23 mouse cellular contexts compared by ENCODE assay signal in the genomic region with DNA sequence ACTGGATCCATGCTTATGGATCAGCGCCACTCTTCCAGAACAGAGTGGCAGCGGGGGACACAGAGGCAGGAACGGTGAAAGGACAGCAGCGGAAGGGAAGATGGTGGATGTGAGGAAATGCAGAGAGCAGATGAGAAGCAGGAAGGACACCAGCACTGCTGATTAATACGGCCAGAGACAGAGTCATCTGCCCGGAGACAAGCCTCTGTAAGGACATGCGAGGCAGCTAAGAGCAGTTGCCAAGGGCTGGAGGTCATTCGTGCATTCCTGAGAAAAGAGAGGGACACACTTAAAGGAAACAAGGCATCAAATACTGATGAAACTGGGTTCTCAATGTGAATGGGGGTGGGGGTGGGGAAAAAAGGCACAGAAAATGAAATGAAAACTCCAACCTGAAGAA.
DNase-seq lines count a peak whose midpoint lies in the region; ATAC-seq lines count a peak whose summit lies in the region.
"Had no signal": no experiment of that assay in that cellular context is flagged by ENCODE, and none has a peak within 500 bp of the region (broad histone marks: within the 10 kb centered on the region; RNA-seq: fewer than 3 reads in every experiment).

No protein-coding gene starts in this region.

- H3K27me3 ChIP-seq in heart, embryonic 12.5 days (replicated peaks) = no peaks in the 10 kb centered on the region
- H3K27me3 ChIP-seq: forebrain, embryonic 15.5 days; hindbrain, embryonic 15.5 days; intestine, embryonic 15.5 days; limb, embryonic 12.5 days; liver, embryonic 12.5 days; midbrain, embryonic 12.5 days had no signal

- no peak overlapping the region for H3K27ac ChIP-seq in heart, embryonic 12.5 days (ENCODE audit: poor library complexity, severe bottlenecking)
- H3K27ac ChIP-seq: forebrain, embryonic 15.5 days; hindbrain, embryonic 15.5 days; intestine, embryonic 15.5 days; limb, embryonic 12.5 days; liver, embryonic 12.5 days; macrophage; midbrain, embryonic 12.5 days had no signal

- no peak overlapping the region for H3K4me3 ChIP-seq in heart, embryonic 12.5 days
- H3K4me3 ChIP-seq: erythroblast, embryonic 14.5 days; forebrain, embryonic 15.5 days; hindbrain, embryonic 15.5 days; intestine, embryonic 15.5 days; limb, embryonic 12.5 days; liver, embryonic 12.5 days; midbrain, embryonic 12.5 days had no signal

- WGBS in heart, embryonic 12.5 days = 68% methylated on average over 8 of the region's 8 CpGs

- intact Hi-C loops in heart, postnatal 14 days (cut with DNase I) = no loop called here

- H3K4me2 ChIP-seq in heart, embryonic 12.5 days = no peak overlapping the region
- H3K4me2 ChIP-seq: forebrain, embryonic 15.5 days; hindbrain, embryonic 15.5 days; intestine, embryonic 15.5 days; limb, embryonic 12.5 days; liver, embryonic 12.5 days; midbrain, embryonic 12.5 days had no signal

- H3K4me1 ChIP-seq in heart, embryonic 12.5 days (replicated peaks) = peaks cover 53% of the 10 kb centered on the region

- no peaks in the 10 kb centered on the region for H3K9me3 ChIP-seq in heart, embryonic 12.5 days (replicated peaks)
- H3K9me3 ChIP-seq: forebrain, embryonic 15.5 days; hindbrain, embryonic 15.5 days; intestine, embryonic 15.5 days; limb, embryonic 12.5 days; liver, embryonic 12.5 days; midbrain, embryonic 12.5 days had no signal

- no peak for DNase-seq in heart, postnatal 14 days
- DNase-seq in lung, postnatal 14 days = peak; percentile 17
- DNase-seq in lung, postnatal 36 days = no peak
- DNase-seq in ZHBTc4 (ENCODE audit: low read depth, low spot score) = peak; percentile 17
- peak; percentile 52 to 54 for DNase-seq in adrenal gland, postnatal 36 days
- DNase-seq in urinary bladder, postnatal 25 days (ENCODE audit: low spot score) = no peak
- DNase-seq in adipocyte (ENCODE audit: low spot score) = no peak
- DNase-seq: cerebellum, adult 2 months; cerebellum, postnatal 36 days; gastrocnemius, postnatal 36 days; heart, postnatal 36 days; right cerebral cortex, postnatal 14 days; spleen, adult 18-20 months; thymus, adult 2 months had no signal

- H3K9ac ChIP-seq in heart, embryonic 12.5 days = peak overlapping the region; percentile 1
- H3K9ac ChIP-seq: forebrain, embryonic 15.5 days; hindbrain, embryonic 15.5 days; intestine, embryonic 15.5 days; limb, embryonic 12.5 days; liver, embryonic 12.5 days; midbrain, embryonic 12.5 days had no signal

- ATAC-seq in heart, embryonic 12.5 days (ENCODE audit: insufficient number of reproducible peaks, low FRiP score) = no peak
- ATAC-seq: forebrain, embryonic 15.5 days; intestine, embryonic 15.5 days; liver, embryonic 12.5 days had no signal

- H3K36me3 ChIP-seq in heart, embryonic 12.5 days = 0 out of 2 replicates have a peak, but pooled peaks cover under 1% of the 10 kb centered on the region
- H3K36me3 ChIP-seq: forebrain, embryonic 15.5 days; hindbrain, embryonic 15.5 days; intestine, embryonic 15.5 days; limb, embryonic 12.5 days; liver, embryonic 12.5 days; midbrain, embryonic 12.5 days had no signal

Comparison
In these comparisons a context has a peak if more than half of its experiments do, and no peak if none do; other contexts are left out.
1. DNase-seq: peak in lung, postnatal 14 days (single experiment), ZHBTc4 (single experiment) and adrenal gland, postnatal 36 days (2 of 2); none in heart, postnatal 14 days (0 of 2), lung, postnatal 36 days (single experiment), urinary bladder, postnatal 25 days (single experiment) and adipocyte (single experiment).